Mouse (Mus musculus) c-Kit-positive CD71-positive TER-119-positive erythroid progenitor cells, embryonic 14.5 days (primary cell): ENCODE results near the gene Frat2.

Experiments
- DNase-seq: peaks from one replicate; pipeline ENCODE4 v3.0.0-alpha.2; 2013; ENCODE audit warnings: low spot score

Gene Frat2

GRCm38 (mm10) chr19:41844345-41844744 is 3.6 kb downstream of the Frat2 start:
- no peak for DNase-seq

- no peak for DNase-seq
Observed at GRCm38 (mm10) chr19:41842706-41843105, 5.2 kb downstream of the Frat2 start.

DNA sequence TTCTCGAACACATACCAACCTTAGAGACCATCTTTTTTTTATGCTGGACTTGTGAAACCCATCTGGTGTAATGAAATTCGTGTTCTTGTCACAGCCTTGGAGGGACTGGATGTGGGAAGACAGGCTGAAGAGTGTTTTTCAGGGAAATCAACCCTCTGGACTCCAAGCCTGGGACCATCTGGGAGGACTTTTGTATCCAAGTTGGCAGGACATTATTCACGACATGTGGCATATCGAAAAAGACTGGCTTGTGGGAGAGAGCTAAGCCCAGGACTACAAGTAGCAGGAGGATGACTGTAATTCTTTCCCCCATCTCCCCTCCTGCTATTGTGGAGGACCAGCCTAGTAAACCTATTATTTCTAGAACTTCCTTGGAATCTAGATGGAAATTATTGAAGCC is 5.7 kb downstream of the Frat2 start:
- DNase-seq: no peak

DNA sequence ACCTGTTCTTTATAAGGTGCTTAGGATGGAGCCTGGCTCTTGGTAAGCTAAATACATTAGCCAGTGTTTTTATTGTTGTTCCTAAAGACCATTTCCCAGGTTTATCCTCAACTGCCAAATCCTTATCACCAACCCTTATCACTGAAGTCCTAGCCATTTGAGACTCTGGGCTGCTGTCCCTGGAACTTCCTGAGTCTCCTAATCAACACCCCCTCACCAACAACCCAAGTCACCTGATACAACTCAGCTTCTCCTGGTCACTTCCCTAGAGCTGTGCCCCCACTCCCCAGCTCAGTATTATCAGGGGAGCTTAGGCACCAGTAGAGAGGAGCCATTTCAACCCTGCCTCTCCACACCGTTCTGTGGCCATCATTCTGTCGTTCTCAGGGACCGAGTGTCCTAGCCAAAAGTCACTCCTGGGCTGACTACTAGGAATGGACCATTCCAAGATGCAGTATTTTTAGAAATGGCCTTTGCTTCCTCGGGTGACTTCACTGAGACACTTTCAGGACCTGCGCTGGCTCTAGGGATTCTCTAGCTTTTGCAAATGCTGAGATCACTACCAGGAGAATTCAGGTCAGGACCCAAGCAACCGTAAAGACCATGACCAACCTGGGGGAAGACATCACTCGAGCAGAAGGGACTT is 6.7 kb downstream of the Frat2 start:
- DNase-seq: no peak

DNA sequence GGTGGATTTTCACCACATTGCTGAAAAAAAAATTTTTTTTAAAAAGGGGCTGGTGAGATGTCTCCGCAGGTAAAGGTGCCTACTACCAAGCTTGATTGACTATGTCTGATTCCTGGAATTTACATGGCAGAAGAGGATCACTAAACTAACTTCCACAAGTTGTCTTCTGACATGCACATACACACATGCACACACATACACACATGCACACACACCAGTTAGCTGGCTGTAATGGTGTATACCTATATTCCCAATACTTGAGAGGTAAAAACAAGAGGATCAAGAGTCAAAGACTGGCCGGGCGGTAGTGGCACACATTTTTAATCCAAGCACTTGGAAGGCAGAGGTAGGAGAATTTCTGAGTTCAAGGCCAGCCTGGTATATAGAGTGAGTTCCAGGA is 8.2 kb downstream of the Frat2 start:
- DNase-seq: no peak

DNA sequence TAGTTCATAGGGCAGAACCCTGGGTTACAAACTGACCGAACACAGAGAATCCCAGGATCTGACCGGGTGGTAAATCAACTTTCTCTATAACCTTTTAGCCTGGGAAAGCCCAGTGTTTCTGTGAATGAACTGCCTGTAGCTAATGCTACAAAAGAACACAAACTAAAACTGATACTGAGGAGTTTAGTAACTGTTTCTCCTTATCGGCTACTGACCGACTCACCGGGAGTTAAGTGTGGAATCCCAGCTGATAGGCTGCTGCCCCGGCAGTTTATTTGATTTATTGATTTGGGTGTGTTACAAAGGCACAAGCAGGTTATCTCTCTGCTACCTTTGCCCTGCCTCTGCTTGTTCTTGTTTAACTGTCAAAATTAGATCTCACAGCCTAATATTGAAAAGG is 9.1 kb downstream of the Frat2 start:
- peak; percentile 37 for DNase-seq

- peak; percentile 73 for DNase-seq
Observed at GRCm38 (mm10) chr19:41837917-41838261, 10.0 kb downstream of the Frat2 start.

DNA sequence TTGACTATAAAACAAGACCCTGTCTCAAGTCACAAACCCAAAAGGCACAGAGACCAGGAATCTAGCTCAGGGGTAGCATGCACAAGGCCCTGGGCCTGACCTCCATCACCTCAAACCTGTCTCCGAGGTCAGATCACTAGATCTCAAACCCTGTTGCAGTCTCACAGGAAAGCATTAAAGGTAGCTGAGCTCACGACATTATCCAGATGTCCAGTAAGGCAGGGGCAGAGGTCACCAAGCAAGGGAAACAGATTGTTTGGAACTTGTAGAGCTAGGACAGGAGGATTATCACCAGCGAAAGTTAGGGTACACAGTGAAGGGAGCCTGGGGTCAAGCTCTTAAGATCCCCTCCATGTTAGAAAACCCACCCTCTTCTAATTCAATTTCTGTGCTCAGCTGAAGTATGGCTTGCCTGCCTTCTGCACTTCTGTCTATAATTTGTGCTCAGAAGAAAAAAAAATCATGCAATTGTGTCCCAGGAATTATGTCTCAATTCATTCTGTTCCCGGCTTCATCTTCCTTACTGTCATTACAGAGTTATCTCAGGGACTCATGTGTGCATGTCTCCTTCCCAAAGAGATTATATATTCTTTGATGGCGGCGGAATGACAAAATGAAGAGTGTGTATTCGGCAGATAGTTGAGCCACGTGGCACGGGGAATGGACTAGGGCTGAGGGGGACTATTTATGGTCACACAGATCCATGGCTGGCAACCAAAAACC is 10.6 kb downstream of the Frat2 start:
- DNase-seq: peak; percentile 74

DNA sequence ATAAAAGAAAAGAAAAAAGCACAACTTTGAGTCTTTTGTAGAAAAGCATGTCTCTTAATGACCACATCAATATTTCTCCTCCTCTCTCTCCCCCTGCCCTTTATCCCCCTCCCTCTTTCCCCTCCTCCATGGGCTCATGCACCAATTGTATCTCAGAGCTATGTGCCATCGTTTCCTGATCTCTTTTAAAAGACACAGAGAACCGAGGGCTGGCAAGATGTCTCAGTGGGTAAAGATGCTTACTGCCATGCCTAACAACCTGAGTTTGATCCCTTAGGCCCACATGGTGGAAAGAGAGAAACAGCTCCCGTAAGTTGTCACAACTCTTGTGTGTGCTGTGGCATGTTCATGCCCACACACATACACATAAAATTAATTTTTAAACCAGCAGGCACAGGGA is 11.2 kb downstream of the Frat2 start:
- no peak for DNase-seq

DNA sequence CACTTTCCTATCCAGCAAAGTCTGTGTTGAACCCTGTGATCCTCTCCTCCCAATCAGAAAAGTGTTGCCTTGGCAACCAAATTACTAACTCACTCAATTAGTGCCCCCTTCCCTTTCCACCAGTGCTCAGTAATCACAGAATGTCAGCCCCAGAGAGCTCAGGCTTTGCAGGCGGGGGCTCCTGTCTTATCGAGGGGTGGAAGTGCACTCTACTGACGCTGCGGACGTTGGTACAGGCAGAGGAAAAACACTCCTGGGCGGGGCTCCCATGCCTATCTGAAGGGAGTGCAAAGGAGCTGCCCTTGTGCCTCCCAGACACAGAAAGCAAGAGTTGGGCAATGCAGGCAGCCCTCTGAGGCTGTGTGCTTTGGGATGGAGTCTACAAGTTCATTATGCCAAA is 12.1 kb downstream of the Frat2 start:
- DNase-seq: peak; percentile 86

DNA sequence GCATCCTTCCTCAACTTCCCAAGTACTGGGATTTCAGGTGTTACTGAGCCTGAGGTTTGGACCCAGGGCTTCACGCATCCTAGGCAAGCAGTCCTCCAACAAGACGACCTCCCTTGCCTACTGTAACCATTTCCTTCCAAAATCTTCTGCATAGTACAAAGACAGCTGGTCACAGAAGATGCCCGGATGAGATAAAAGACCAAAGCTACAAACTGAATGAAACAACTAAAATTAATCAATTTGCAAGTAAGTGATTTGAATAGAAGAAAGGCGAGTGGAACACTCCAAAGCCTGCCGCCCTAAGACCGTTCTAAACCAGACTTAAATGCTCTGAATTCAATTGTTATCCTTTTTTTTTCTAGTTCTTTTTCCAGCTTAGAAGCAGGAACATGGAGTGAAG is 12.5 kb downstream of the Frat2 start:
- no peak for DNase-seq

- no peak for DNase-seq
Observed at GRCm38 (mm10) chr19:41832501-41833201, 15.3 kb downstream of the Frat2 start.

DNA sequence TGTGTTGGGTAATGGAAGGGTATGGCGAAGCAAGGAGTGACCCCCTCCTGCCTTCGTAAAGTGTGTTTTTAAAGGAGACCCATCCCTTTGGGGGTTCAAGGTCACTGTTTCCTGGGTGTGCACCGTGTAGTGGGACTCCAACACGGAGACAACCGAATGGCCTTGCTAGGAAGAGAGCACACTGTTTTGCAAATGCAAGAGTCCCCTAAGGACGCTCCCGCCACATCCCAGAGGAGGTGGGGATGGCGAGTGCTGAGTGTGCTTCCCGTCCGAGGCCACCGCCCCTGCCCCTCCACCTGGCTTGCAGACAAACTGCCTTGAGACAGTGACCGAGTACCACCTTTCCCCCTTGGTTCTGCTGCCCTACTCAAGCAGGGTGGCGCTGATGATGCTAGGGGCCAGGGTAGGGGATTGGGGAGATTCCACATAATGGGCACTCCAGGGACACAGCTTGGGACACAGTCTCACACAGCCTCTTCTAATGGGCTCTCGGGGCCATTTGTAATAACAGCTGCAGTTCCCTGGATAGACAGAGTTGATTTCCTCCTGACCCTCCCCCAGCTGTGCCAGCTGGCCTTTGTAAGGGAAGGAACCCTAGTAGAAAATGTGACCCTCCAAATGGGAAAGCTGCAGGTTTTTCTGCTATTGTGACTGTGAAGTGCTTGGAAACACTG is 16.1 kb downstream of the Frat2 start:
- no peak for DNase-seq

DNA sequence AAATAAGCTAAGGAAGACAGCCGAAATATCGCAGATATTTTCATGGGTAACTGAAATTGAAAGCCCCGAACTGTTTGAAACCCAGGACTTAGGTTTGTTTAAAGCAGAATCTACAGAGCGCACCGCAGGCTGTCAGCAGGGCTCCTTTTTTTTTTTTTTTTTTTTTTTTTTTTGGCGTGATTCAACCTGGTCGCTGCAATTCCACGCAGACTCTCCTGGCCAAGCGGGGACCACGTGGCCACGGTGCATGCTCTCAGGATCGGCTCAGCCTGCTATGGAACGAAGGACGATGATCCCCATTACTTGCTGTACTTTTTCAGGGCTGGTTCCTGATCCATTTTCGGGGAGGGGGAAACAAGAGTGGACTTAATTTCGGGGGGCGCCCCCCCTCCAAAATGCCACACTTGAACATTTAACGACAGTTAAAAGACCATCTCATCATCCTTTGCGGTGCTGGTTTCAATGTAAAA is 16.8 kb downstream of the Frat2 start:
- DNase-seq: peak; percentile 37

GRCm38 (mm10) chr19:41830106-41831031 is 17.6 kb downstream of the Frat2 start:
- DNase-seq: peak; percentile 45

DNA sequence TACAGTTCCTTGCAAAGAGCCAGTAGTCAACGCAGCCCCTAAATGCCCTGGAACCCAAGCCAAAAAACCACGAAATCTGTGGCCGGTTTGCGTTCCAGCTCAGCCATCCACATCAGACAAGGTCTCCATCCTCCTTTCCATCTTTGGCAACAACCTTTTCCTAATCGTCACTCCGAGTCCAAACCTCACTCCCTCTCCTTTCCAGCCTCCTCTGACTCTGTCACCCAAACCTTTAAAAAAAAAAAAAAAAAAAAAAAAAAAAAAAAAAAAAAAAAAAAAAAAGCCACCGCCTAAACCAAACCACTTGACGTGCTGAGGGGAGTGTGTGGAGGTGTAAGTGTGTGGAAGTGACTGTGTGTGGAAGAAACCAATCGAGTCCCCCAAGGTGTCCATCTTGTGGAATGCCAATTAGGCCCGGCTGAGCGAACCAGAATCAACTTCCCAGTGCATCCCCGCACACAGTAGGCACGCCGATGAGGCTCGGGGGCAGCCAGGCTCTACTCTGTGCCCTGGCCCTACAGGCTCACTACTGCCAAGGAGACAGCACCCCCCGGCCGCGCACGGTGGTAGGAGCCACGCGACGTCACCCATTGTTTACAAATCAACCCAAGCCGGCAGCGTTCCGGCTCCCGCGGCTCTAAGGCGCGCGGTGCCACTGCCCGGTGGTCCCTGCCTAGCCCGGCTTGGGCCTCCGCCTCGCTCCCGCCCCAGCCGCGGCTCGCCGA is 18.4 kb downstream of the Frat2 start, which contains the start of gene Frat1:
Gene Frat1 (plus strand): TSS at position 590 of the 725 bp plus-strand sequence.
- DNase-seq: peak; percentile 87

GRCm38 (mm10) chr19:41828941-41829340 is 19.0 kb downstream of the Frat2 start:
- no peak for DNase-seq

GRCm38 (mm10) chr19:41826529-41826928 is 21.4 kb downstream of the Frat2 start:
- DNase-seq: no peak

GRCm38 (mm10) chr19:41824950-41825349 is 23.0 kb downstream of the Frat2 start:
- DNase-seq: no peak

GRCm38 (mm10) chr19:41822589-41822988 is 25.3 kb downstream of the Frat2 start:
- DNase-seq: no peak

DNA sequence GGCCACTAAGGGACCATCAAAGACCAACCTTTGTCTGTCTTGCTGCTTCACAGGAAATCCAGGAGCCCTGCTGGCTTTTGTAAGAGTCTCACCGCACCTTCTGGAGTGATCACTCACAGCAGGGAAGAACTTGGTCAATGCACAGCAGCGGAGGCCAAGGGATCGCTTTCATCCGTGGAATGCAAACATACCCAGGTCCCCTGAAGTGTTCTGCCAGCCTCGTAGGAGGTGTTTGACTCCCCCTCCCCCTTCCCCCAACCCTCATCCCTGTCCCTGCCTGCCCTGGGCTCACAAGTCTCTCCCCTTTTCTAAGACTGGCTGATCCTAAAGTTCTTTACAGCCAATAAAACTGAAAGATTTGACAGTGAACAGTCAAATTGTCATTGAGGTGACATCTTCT is 26.5 kb downstream of the Frat2 start:
- DNase-seq: no peak
